Mouse (Mus musculus) ES-CJ7 (cell line): ENCODE results near the gene Chit1.

ENCODE experiments used
- DNase-seq: peaks from one replicate; pipeline ENCODE4 v3.0.0; 2011; ENCODE audit warnings: low read depth, low spot score

The Chit1 gene

DNA sequence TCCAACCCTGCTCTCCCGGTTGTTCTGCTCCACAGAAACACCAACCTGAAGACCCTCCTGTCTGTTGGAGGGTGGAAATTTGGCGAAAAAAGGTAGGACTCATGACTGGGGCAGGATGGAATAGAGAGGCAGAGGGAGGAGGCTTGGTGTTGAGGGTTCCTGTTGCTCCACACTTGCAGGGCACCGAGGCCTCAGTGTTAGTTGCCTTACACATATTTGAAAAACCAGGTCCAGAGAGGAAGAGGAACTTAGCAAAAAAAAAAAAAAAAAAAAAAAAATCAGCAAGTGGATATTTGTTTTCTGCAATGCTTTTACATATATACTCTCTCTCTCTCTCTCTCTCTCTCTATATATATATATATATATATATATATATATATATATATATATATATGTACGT, 73.0 kb downstream of the Chit1 start:
- no peak for DNase-seq

- DNase-seq, result no peak
Observed at GRCm38 (mm10) chr1:134188217-134188616, 77.2 kb downstream of the Chit1 start.

GRCm38 (mm10) chr1:134188989-134189729, 78.1 kb downstream of the Chit1 start:
- peak; percentile 96 for DNase-seq

DNA sequence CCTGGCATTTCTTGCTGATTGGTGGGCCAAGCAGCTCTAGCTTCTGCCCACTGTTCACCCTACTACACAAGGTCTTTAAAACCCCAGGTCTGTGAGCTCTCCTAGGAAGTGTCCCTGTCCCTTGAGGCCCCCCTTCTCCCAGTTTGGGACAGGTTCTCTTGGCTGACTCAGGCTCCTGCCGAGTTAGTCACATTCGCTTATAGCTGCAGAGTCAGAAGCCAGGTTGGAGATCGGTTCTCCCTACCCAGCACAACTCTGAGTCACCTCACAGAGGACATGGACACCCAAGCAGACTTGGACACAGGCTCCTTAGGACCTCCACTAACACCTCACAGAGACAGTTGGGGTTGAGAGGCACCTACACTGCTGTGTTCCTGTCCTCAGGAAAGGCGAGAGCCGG, 80.2 kb downstream of the Chit1 start:
- DNase-seq, result no peak

GRCm38 (mm10) chr1:134192024-134192423, 81.0 kb downstream of the Chit1 start:
- no peak for DNase-seq

- no peak for DNase-seq
Observed at GRCm38 (mm10) chr1:134193126-134193525, 82.1 kb downstream of the Chit1 start, which contains the start of gene Mybph. Mybph (plus strand) TSS chr1:134193448.

DNA sequence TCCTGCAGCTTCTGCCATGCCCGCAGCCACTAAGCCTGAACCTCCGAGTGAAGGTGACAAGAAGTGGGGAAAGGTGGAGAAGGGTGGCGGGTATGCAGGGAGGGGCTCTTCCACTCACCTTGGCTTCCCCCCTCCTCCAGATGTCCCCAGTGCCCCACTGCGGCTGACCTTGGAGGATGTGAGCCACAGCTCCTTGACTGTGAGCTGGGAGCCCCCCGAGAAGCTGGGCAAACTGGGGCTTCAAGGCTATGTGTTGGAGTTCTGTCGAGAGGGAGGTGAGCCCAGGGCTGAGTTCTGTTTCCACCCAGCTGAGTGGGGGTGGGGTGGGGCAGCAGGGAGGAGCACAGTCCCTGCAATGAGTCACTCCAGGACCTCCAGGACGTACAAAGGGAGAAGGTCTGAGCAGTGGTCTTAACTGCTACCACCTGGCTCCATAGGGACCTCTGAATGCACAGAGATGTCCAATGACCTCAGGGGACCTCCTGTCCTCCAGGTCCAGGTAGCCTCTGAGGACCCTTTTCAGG, 82.7 kb downstream of the Chit1 start:
- DNase-seq, result no peak

- DNase-seq, result no peak
Observed at GRCm38 (mm10) chr1:134194298-134195022, 83.4 kb downstream of the Chit1 start.

DNA sequence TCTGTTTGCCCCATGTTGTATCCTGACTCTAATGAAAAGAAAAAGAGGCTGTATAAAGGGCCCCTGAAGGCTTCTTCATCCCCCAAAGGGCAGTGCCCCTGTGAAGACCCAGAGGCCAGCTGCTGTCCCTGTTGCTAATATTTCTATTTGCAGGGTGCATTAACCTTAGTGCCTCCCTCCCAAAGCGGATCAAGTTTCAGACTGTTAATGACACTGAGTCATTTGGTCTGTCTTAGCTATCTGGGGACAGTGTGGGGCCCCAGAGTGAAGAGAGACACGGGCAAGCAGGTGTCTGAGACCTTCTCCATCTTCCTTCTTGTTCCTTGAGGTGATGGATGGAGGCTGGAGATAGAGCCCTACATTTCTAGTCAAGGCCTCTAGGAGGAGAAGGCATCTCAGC, 84.1 kb downstream of the Chit1 start:
- DNase-seq, result no peak

DNA sequence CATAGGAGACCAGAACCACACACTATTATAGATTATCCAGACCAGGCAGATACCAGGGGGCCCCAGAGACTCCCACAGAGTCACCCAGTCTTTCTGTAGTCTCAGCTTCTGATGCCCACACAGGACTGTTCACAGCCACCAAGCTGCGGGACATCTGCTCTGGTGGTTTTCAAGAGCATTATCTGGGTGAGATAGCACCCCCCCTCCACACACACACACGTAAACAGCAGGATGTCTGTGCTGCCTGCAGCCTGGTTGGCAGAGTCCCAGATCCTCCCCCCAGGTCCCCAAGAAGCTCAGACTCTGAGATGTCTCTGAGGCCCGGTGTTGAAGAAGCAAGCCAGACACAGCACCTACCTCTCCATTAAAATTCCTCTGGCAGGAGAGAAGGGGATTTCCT, 84.5 kb downstream of the Chit1 start:
- no peak for DNase-seq

GRCm38 (mm10) chr1:134195979-134196378, 84.9 kb downstream of the Chit1 start:
- no peak for DNase-seq

DNA sequence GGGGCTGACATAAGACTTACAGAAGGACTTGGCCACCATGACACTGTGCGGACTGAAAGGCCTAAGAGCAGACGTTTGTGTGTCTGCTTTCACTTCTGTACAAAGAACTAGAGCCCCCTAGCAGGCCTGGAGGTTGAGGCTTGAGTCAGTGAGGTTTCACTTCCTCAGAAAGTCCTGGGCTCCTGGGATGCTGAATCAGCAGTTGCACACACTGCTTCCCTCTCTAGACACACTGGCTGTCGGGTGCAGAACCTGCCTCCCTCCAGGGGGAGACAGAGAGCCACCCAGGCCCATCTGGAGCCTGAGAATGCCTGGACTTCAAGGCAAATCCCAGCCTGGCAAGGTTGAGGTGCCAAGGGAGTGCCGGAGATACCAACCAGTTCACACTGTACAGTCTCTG, 85.3 kb downstream of the Chit1 start:
- peak; percentile 77 for DNase-seq

DNA sequence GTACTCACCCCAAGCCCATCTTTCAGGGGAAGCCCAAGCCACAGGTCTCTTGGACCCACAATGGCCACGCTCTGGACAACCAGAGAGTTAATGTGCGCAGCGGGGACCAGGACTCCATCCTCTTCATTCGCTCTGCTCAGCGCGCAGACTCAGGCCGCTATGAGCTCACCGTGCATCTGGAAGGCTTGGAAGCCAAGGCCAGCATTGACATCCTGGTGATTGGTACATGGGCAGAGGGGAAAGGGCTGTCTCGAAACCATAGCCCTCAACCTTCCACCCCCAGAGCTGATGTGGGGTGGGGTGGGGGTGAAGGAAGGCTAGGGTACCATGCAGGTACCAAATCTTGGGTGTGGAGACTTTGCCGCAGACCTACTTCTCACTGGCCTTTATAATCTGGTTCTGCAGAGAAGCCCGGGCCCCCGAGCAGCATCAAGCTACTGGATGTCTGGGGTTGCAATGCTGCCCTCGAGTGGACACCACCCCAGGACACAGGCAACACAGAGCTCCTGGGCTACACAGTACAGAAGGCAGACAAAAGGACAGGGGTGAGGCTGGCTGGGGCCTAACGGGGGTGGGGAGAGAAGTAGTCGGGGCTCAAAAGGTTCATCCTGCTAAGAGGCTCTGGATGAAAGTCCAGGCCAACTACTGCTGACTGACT, 86.4 kb downstream of the Chit1 start:
- no peak for DNase-seq

DNA sequence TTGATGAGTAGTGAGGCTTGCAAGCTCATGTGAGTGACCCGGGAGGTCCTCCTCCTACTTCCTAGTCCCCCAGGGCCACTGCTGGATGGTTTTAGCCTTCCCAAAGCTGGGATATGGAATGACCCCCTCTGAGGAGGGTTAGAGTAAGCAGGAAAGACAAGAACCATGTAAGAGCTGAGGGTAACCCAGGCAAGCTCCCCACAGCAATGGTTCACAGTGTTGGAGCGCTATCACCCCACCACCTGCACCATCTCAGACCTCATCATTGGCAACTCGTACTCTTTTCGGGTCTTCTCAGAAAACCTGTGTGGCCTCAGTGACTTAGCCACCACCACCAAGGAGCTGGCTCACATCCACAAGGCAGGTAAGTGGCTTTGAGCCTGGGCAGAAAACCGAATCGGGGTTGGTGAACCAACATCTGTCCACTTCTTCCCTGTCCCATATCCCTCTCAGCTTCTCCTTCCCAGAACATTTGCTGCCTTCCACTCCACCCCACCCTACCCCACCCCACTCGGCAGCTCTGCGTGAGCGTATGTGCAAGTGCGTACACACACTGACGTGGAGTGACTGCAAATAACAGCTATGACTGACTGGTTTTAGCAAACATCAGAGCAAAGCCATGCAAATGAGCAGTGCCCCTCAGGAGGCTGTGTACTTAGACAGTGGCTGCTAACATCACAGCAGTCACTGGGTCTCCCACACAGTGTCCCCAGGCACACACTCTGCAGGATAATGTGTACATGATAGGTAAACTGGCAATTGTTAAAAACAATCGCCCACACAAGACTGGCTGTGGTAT, 87.4 kb downstream of the Chit1 start:
- DNase-seq, result no peak

GRCm38 (mm10) chr1:134200481-134200880, 89.4 kb downstream of the Chit1 start:
- no peak for DNase-seq
